Mouse (Mus musculus) frontal cortex, postnatal 25 days (tissue): ENCODE results near the gene Spns3.

Experiments
- DNase-seq, 2 experiments: peaks; one replicate each; pipeline ENCODE4 v3.0.0; 2022; ENCODE audit warnings: low spot score in 2 of 2

Gene Spns3

DNA sequence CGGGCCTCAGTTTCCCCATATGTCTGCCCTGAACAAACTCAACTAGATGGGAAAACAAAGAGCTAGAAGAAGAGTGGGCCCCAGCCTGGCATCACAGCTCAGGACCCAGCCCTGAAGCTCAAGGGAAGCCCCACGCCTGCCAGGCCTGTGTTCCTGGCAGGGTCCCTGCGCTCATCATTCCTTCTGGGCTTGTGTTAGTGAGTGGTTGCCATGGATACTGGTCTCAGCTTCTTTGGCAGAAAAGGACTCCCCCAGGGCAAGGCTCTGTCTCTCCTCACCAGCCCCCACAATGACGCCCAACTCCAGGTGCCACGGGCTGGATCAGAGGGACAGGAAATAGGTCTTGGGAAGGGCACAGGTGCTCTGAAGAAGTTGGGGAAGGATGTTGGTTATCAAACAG lies 65.1 kb downstream of the Spns3 start:
- DNase-seq, result no peak

DNA sequence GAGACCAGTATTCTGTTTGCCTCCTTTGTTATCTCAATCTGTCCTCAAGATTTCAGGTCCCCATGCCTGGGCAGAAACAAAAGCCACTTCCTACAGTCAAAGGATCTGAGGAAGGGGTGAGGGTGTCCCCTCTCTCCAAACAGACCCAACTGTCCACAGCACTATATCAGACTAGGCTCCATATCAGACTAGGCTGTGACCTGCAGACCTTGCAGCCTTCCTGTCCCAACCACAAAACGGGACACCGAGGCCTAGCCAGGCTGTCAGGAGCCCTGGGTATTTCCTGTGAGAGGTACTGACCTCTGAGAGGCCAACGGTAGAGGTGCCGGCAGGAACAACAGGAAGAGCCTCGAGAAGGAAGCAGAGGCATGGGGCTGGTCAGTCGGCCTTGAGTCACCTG lies 65.8 kb downstream of the Spns3 start:
- no peak for DNase-seq

DNA sequence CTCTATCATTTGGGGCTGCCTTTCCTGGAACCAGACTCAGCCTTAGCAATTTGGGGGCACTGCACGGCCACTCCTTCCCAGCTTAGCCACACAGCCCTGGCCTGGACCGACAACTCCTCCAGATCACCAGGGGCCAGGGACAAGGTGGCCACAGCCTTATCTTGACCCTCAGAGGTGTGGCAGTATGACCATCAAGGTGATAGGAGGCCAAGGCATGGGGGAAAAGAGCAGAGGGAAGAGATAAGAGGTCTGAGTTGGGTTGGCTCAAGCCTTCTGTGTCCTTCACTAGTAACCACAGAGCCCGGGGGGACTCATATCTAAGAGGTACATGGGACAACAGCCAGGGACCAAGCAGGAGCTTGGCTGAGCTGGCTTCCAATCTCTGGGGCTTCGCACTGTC lies 68.4 kb downstream of the Spns3 start:
- no peak for DNase-seq

GRCm38 (mm10) chr11:72481313-72481712 lies 69.0 kb downstream of the Spns3 start:
- no peak for DNase-seq

GRCm38 (mm10) chr11:72479499-72479898 lies 70.8 kb downstream of the Spns3 start:
- DNase-seq, result no peak

DNA sequence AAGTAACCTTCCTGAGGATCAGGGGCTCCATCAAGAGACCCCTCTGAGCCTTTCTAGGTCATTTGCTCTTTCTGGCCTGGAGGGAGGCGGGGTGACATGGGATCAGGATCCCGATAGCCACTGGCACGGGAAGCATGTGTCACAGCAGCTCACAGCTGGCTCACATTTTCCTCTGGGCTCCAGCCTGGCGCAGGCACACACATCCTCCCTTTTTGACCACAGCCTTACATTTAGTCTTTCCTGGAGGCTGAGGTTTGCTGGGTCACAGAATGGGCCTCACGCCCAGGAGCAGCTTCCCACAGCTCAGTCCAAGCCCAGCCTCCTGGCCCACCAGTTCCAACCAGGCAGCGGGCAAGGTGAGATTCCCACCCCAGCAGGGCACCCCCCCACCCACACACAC lies 72.1 kb downstream of the Spns3 start:
- DNase-seq, result no peak

DNA sequence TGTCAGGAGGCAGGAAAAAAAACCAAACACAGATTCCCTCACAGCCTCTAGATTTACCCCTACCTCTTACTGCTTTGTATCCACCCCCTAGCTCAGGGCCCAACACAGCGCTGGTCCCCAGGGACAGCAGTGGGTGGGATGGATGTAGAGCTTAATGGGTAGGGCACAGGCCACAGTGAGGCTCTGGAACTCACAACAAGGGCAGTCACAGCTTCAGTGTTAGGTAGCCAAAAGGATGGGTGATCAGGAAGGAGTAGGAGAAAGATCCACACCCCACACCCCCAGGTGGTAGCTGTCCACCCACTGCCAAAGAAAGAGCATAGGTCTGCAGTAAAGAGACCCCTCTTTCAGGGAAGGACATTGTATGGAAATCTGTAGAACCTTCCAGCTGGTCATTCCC lies 72.7 kb downstream of the Spns3 start:
- no peak for DNase-seq

DNA sequence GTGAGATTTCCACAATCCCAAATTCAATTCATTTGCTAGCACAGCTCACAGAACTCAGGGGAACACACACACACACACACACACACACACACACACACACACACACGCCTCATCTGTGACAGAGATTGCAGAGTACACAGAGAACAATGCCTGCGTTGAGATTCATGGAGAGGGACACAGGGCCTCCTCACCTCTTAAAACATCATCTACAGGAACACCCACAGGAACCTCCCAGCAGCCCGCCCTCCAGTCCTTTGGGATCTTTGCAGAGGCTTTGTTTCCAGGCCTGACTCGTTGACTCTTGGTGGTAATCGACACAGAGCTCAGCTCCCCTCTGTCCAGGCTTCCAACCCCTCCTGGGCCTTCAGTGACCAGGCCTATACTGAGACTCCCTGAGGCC lies 73.1 kb downstream of the Spns3 start:
- no peak for DNase-seq

DNA sequence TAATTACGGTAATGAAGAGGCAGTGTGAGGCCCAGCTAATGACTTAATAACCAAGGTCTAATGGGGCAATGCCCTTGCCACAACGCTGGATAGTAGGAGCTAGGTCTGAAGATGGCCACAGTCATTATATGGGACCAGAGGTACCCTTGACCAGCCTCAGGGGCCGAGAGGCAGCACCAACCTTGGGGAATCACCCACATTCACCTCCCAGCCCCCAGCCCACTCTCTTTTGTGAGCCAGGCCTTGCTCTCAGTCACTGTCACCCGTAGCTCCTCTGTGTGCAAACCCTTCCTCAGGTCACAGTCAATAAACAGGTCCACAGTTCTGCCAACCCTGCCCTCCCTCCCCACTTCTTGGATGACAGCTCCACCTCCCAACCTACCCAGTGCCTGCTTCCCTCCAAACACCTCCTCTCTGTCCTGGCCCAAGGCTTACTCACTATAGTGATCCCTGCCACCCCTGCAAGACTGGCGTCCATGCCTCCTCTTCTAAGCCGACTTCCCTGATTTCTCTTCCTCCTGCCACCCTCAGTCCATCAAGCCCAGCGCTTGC lies 74.2 kb downstream of the Spns3 start:
- DNase-seq, result no peak

DNA sequence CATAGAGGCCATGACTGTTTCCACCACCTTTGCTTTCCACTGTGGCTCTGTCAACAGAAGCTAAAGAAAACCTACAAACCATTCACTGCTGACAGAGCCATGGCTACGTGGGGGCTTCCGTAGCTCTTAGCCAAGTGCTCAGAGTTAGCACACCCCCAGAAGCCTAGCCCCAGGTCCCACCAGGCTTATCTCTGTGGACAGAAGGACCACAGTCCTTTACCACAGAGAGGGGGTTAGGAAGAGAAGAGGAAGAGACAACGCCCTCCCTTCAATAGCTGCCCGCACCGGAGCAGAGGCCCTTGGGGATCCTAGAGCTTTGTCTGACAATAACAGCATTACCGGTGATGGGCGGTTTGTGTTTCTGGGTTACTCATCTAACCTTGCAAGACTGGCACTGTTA lies 74.9 kb downstream of the Spns3 start:
- DNase-seq, result no peak

DNA sequence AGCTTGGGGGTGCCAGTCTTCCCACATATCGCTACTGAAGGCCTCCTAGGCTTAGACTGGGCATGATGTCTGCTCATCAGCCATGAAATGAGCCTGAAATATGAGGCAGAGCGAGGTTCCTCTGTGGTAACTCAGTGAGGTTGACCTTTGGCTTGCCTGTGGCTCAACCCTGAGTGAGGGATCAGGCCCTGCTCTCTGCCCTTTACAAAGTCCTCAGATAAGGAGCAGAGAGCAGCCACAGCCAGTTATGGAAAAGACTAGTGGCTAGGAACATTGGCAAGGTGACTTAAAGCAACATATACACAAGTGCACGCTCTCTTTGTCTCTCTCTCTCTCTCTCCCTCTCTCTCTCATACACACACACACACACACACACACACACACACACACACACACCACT lies 75.4 kb downstream of the Spns3 start:
- no peak for DNase-seq

DNA sequence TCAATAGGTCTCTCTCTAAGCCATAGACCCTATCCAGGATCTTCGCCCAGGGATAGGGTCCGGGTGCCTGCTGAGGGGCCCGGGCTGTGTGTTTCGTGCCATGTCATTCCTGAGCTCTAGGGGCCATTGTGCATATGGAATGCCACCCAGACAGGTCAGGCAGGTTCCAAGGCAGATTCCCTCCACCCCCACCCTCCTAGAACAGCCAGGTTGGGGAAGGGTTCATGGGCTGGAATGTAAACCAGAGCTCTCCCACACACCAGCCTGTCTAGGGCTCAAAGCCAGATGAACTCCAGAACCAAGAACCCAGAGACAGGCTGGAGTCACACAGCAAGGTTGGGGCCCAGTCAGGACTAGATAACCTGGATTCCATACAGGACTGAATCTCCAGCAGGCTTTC lies 76.8 kb downstream of the Spns3 start:
- DNase-seq, result no peak

DNA sequence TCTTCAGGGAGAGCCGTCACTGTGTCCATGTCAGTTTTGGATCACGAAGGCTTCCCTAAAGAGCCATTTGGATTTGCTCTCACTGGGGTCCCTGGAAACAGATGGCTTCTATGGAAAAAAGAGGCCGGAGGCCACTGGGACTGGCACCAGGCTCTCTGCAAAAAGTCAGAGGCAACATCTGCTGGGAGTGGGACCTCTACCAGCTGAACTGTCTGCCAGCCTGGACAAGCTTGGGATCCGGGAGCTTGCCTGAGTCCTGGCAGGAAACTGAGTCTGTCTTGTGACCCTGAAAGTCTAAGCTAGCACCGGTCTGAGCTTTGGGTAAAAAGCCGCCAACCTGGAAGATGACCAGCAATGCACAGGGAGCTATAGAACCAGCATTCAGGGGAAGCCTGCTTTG lies 78.9 kb downstream of the Spns3 start:
- no peak for DNase-seq

GRCm38 (mm10) chr11:72470004-72470403 lies 80.3 kb downstream of the Spns3 start:
- no peak for DNase-seq

GRCm38 (mm10) chr11:72469217-72469616 lies 81.1 kb downstream of the Spns3 start:
- DNase-seq, result peak in 1 of 2 experiments; percentile 41

DNA sequence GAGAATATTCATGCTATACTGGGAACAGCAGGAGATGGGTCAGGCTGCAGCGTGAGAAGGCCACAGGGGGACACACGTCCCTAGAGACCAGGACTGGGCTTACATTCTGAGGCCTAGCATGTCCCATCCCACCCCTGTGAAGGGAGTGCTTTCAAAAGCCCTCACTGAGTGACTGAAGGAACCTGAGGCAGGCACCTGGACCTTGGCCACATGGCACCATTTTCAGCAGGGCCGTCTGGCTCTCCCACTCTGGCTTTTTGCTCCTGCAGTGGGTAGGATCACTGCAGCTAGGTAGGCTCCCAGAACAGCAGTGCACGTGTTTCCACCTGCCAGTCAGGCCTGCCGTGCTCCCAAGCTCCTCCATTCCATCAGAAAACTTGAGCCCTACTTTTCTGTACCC lies 81.8 kb downstream of the Spns3 start:
- no peak for DNase-seq

GRCm38 (mm10) chr11:72466694-72467507 lies 83.4 kb downstream of the Spns3 start:
- DNase-seq, result no peak

DNA sequence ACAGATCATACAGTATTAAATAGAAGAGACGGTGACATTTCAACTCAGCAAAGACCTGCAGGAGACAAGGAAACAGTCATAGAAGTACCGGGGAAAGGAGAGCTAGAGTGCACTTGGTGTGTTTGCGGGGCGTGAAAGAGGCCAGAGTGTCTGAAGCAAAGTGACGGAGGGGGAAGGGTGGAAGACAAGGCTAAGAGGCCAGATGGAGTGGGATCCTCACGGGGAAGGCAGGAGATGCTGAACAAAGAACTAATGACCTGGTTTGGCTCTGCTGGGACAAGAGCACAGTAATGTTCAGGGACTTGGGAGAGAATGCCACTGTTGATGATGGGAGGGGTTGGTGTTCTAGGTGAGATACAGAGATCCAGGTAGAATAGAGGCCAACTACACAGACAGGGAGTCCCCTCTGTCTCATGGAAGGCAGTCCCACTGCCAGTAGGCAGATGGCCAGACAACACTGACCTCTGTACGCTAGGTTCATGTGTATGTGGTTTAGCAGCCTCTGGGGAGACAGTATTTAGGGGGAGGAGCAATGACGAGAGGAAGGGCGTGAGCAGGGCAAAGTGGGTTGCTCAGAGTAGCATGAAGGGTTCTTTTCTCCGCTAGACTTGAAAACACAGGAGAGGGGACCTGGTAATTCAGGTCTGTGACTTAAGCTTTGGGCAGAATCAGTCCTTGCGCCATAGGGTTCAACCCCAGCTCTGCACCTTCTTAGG lies 84.2 kb downstream of the Spns3 start:
- no peak for DNase-seq

DNA sequence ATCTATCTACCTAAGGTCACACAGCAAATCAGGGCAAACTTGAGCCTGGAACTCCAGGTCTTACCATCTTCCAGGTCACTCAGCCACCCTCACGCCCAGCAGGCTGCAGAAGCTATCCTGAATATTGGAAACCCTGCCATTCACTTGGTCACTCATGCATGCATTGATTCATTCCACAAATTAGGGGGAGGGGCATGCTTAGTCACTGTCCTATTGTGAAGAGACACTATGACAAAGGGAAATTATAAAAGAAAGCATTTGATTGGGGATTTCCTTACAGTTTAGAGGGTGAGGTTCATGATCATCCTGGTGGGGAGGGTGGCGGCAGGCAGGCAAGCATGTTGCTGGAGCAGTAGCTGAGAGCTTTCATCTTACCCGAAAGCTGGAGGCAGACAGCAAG lies 85.5 kb downstream of the Spns3 start:
- no peak for DNase-seq

DNA sequence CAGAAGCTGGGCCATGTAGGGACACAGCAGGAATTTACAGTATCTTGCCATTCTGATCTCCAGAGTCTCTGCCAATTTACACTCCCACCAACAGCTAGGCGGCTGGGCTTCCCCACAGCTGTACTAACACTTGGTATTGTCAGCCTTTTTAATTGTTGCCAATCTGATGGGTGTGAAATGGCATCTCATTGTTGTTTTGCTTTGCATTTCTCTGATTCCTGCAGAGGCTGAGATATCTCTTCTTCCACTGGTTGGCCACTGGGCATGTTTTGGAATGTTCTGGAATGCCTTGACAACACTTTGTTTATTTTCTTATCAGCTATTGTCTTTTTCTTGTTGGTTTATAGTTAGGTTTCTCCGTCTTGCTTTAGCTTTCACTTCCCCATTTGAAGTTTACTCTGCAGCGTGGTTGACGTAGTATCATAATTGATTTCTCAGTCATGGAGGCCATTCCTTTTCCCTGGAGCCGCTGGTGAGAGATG lies 88.8 kb downstream of the Spns3 start:
- no peak for DNase-seq

DNA sequence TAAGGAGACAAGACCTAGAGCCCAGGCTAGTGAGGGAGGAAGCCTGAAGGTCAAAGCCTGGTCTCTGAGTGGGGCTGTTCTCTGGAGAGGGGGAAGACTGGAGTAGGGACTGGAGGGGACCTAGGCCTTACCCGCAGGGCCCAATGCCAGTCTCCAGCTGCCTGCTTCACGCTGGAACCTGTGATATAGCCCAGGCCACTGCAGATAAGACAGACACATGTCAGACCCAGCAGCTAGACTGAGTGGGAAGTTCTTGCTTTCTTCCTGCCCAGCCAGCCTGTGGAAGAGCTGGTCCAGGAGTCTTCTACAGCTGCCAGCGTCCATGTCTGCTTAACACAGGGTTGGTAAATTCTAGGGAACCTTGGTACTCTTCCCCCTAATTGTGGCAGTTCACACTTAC lies 91.8 kb downstream of the Spns3 start:
- DNase-seq, result no peak

- DNase-seq, result no peak
Observed at GRCm38 (mm10) chr11:72457995-72458496, 92.3 kb downstream of the Spns3 start.

GRCm38 (mm10) chr11:72455694-72456093 lies 94.6 kb downstream of the Spns3 start:
- no peak for DNase-seq
